Mouse (Mus musculus) MEL (cell line): ENCODE results near the gene Eif4g1. TPM values are rescaled to one million over a fixed set of nuclear protein-coding genes. Genes with fewer than 3 reads are reported as not detected.
A peak's percentile ranks its signal among the peaks of the same experiment; 100 is the strongest.

Experiments used
- DNase-seq: peaks from one replicate; pipeline ENCODE4 v3.0.0; 2011; ENCODE audit warnings: low read depth, low spot score
- H3K27ac ChIP-seq: 2 replicates; pipeline ENCODE4 v1.5.1; 2012; ENCODE audit warnings: low read depth, mild to moderate bottlenecking, control low read depth, low read length, moderate library complexity; ENCODE audit not compliant: control insufficient read depth
- H3K27me3 ChIP-seq, 2 experiments: fragments of 150-350 bp in 1 of 2; sonication (generic) in 1 of 2; 2 replicates each; pipeline ENCODE4 v1.6.1; 2012; ENCODE audit warnings: low read length in 2 of 2, mild to moderate bottlenecking in 2 of 2, improper control_type of control experiment in 1 of 2, moderate library complexity in 1 of 2; ENCODE audit not compliant: insufficient read depth in 2 of 2, control insufficient read depth in 1 of 2
- H3K36me3 ChIP-seq, 2 experiments: 2 replicates each; pipeline ENCODE4 v1.6.1; 2012 to 2014; ENCODE audit warnings: low read length in 2 of 2, improper control_type of control experiment in 1 of 2, inconsistent platforms in 1 of 2, mild to moderate bottlenecking in 1 of 2; ENCODE audit not compliant: insufficient read depth in 2 of 2, control insufficient read depth in 1 of 2
- H3K4me1 ChIP-seq, 2 experiments: fragments of 150-350 bp in 1 of 2; sonication (generic) in 1 of 2; 2 replicates each; pipeline ENCODE4 v1.6.1; 2012; ENCODE audit warnings: low read length in 2 of 2, improper control_type of control experiment in 1 of 2, mild to moderate bottlenecking in 1 of 2; ENCODE audit not compliant: insufficient read depth in 2 of 2, control insufficient read depth in 1 of 2
- H3K4me3 ChIP-seq, 2 experiments: fragments of 150-350 bp in 1 of 2; sonication (generic) in 1 of 2; 2 replicates each; pipeline ENCODE4 v1.5.1; 2012; ENCODE audit warnings: low read depth in 2 of 2, low read length in 2 of 2, mild to moderate bottlenecking in 2 of 2, moderate library complexity in 2 of 2, control low read depth in 1 of 2, improper control_type of control experiment in 1 of 2; ENCODE audit not compliant: control insufficient read depth in 1 of 2, insufficient read depth in 1 of 2
- H3K79me2 ChIP-seq: 2 replicates; pipeline ENCODE4 v1.6.1; 2012; ENCODE audit warnings: mild to moderate bottlenecking, low read length, moderate library complexity; ENCODE audit not compliant: control insufficient read depth, poor library complexity, insufficient read depth
- H3K9ac ChIP-seq: 2 replicates; pipeline ENCODE4 v1.6.1; 2012; ENCODE audit warnings: low read depth, mild to moderate bottlenecking, control low read depth, low read length, moderate library complexity; ENCODE audit not compliant: control insufficient read depth, poor library complexity, severe bottlenecking
- H3K9me3 ChIP-seq: fragments of 150-350 bp; sonication (generic); replicated peaks from 2 replicates; pipeline ENCODE4 v1.6.1; 2012; ENCODE audit warnings: mild to moderate bottlenecking, low read length, improper control_type of control experiment, moderate library complexity; ENCODE audit not compliant: insufficient read depth
- CHD1 ChIP-seq: IDR thresholded peaks from 2 replicates; pipeline ENCODE4 v1.6.1; 2012; ENCODE audit warnings: low read depth, mild to moderate bottlenecking, inconsistent platforms, low read length, improper control_type of control experiment
- E2F4 ChIP-seq: IDR thresholded peaks from 2 replicates; pipeline ENCODE4 v1.6.1; 2011; ENCODE audit warnings: low read depth, low read length, improper control_type of control experiment, borderline replicate concordance
- ETS1 ChIP-seq: IDR thresholded peaks from 2 replicates; pipeline ENCODE4 v1.6.1; 2012; ENCODE audit warnings: low read depth, mild to moderate bottlenecking, inconsistent platforms, low read length, improper control_type of control experiment, moderate library complexity
- GABPA ChIP-seq: IDR thresholded peaks from 2 replicates; pipeline ENCODE4 v1.6.1; 2012; ENCODE audit warnings: low read depth, mild to moderate bottlenecking, inconsistent platforms, low read length, improper control_type of control experiment, moderate library complexity
- GATA1 ChIP-seq: IDR thresholded peaks from 2 replicates; pipeline ENCODE4 v1.6.1; 2011; ENCODE audit warnings: low read depth, low read length, improper control_type of control experiment
- HCFC1 ChIP-seq: IDR thresholded peaks from 2 replicates; pipeline ENCODE4 v1.6.1; 2012; ENCODE audit warnings: low read depth, mild to moderate bottlenecking, inconsistent platforms, low read length, improper control_type of control experiment, moderate library complexity
- MAFK ChIP-seq: IDR thresholded peaks from 2 replicates; pipeline ENCODE4 v1.6.1; 2011; ENCODE audit warnings: low read depth, mild to moderate bottlenecking, low read length, improper control_type of control experiment, borderline replicate concordance
- MAX ChIP-seq: IDR thresholded peaks from 2 replicates; pipeline ENCODE4 v1.6.1; 2011; ENCODE audit warnings: low read length, improper control_type of control experiment
- MAZ ChIP-seq: IDR thresholded peaks from 2 replicates; pipeline ENCODE4 v1.6.1; 2012; ENCODE audit warnings: low read depth, mild to moderate bottlenecking, inconsistent platforms, low read length, improper control_type of control experiment
- MXI1 ChIP-seq: IDR thresholded peaks from 2 replicates; pipeline ENCODE4 v1.6.1; 2011; ENCODE audit warnings: mild to moderate bottlenecking, low read depth, low read length, improper control_type of control experiment
- MYC ChIP-seq: IDR thresholded peaks from 2 replicates; pipeline ENCODE4 v1.6.1; 2011; ENCODE audit warnings: low read depth, mild to moderate bottlenecking, low read length, improper control_type of control experiment, moderate library complexity
- NELFE ChIP-seq: IDR thresholded peaks from 2 replicates; pipeline ENCODE4 v1.6.1; 2011; ENCODE audit warnings: low read depth, low read length, improper control_type of control experiment
- POLR2A ChIP-seq, 2 experiments: IDR thresholded peaks; 2 replicates each; pipeline ENCODE4 v1.6.1; 2011 to 2012; ENCODE audit warnings: low read length in 2 of 2, mild to moderate bottlenecking in 2 of 2, control low read depth in 1 of 2, improper control_type of control experiment in 1 of 2, low read depth in 1 of 2, moderate library complexity in 1 of 2; ENCODE audit not compliant: control insufficient read depth in 1 of 2, insufficient read depth in 1 of 2, poor library complexity in 1 of 2
- RCOR1 ChIP-seq: IDR thresholded peaks from 2 replicates; pipeline ENCODE4 v1.6.1; 2012; ENCODE audit warnings: low read depth, mild to moderate bottlenecking, inconsistent platforms, low read length, improper control_type of control experiment
- SIN3A ChIP-seq: IDR thresholded peaks from 2 replicates; pipeline ENCODE4 v1.6.1; 2012; ENCODE audit warnings: low read length, improper control_type of control experiment, inconsistent platforms
- TBP ChIP-seq: IDR thresholded peaks from 2 replicates; pipeline ENCODE4 v1.8.0; 2011; ENCODE audit warnings: low read depth, low read length, improper control_type of control experiment
- TCF12 ChIP-seq: IDR thresholded peaks from 2 replicates; pipeline ENCODE4 v1.6.1; 2014; ENCODE audit warnings: low read depth, mild to moderate bottlenecking, inconsistent platforms, low read length, improper control_type of control experiment, moderate library complexity
- USF1 ChIP-seq: IDR thresholded peaks from 2 replicates; pipeline ENCODE4 v1.6.1; 2014; ENCODE audit warnings: low read depth, mild to moderate bottlenecking, inconsistent platforms, low read length, improper control_type of control experiment, moderate library complexity
- ZC3H11A ChIP-seq: IDR thresholded peaks from 2 replicates; pipeline ENCODE4 v1.6.1; 2012; ENCODE audit warnings: low read depth, mild to moderate bottlenecking, inconsistent platforms, low read length, improper control_type of control experiment
- ZMIZ1 ChIP-seq: IDR thresholded peaks from 2 replicates; pipeline ENCODE4 v1.6.1; 2012; ENCODE audit warnings: low read depth, mild to moderate bottlenecking, inconsistent platforms, low read length, improper control_type of control experiment, moderate library complexity
- ZNF384 ChIP-seq: IDR thresholded peaks from 2 replicates; pipeline ENCODE4 v1.6.1; 2012; ENCODE audit warnings: low read depth, mild to moderate bottlenecking, inconsistent platforms, low read length, improper control_type of control experiment
- polyA plus RNA-seq, 2 experiments: library from polyadenylated mRNA; stranded (reverse) in 1 of 2; unstranded in 1 of 2; fragments of >175 nt in 1 of 2; fragments of >200 nt in 1 of 2; gene quantifications; 2 replicates each; pipeline versions ENCODE4 v1.2.1 to v1.2.4; 2012; ENCODE audit warnings: low replicate concordance in 2 of 2, low read depth in 1 of 2; ENCODE audit not compliant: insufficient read length in 2 of 2, insufficient read depth in 1 of 2, missing spikeins in 1 of 2
- total RNA-seq: library from RNA; depleted of rRNA; stranded (reverse); fragments of 300-350 nt; gene quantifications from 2 replicates; pipeline ENCODE4 v1.2.3, GENCODE M21; 2012

Gene Eif4g1
- total and polyA plus RNA-seq, 3 experiments = 327 to 436 (median 409) TPM

GRCm38 (mm10) chr16:20621991-20622685 lies 46.0 kb upstream of the Eif4g1 start:
- DNase-seq = peak; percentile 90
- no peak for TF ChIP-seq MAFK
- TF ChIP-seq MYC = 0 out of 2 replicates have a peak, but pooled peaks have one; percentile 22
- no peak for TF ChIP-seq TBP
- peak; percentile 58 for TF ChIP-seq NELFE
- no peak for TF ChIP-seq ZNF384
- peak; percentile 58 for TF ChIP-seq SIN3A
- peak; percentile 54 for TF ChIP-seq E2F4
- peak; percentile 66 for TF ChIP-seq MAX
- no peak for TF ChIP-seq RCOR1
- peak; percentile 83 for TF ChIP-seq ETS1
- TF ChIP-seq HCFC1 = peak; percentile 52
- TF ChIP-seq GABPA = no peak
- peak; percentile 96 for TF ChIP-seq MAZ
- peak; percentile 44 to 49; a peak in 2 of 4 replicates for TF ChIP-seq POLR2A (IDR thresholded peaks at IDR 0.05; ENCODE audit: control insufficient read depth in 1 of 2, insufficient read depth in 1 of 2, low read depth in 1 of 2, low read length in 2 of 2, poor library complexity in 1 of 2)
- TF ChIP-seq ZC3H11A = 0 out of 2 replicates have a peak, but pooled peaks have one; percentile 2
- TF ChIP-seq MXI1 = peak; percentile 62
- TF ChIP-seq TCF12 = 0 out of 2 replicates have a peak, but pooled peaks have one; percentile 8
- peak; percentile 41; the same call in 1 of the 2 replicates for TF ChIP-seq ZMIZ1
- TF ChIP-seq CHD1 = 0 out of 2 replicates have a peak, but pooled peaks have one; percentile 21
- peak overlapping the region; percentile 81 for H3K27ac ChIP-seq
- peak overlapping the region; percentile 92 for H3K9ac ChIP-seq
- H3K4me1 ChIP-seq = peaks cover 0 to 11% of the 10 kb centered on the region in 2 experiments; a peak in 2 of 4 replicates
- peaks cover 4% of the 10 kb centered on the region; the same call in 1 of the 2 replicates for H3K79me2 ChIP-seq
- peaks cover 0 to 13% of the 10 kb centered on the region in 2 experiments; a peak in 2 of 4 replicates for H3K36me3 ChIP-seq
- no peaks in the 10 kb centered on the region; a peak in 1 of 4 replicates for H3K27me3 ChIP-seq
- H3K4me3 ChIP-seq = peak overlapping the region; percentile 53 to 83
- H3K9me3 ChIP-seq = no peaks in the 10 kb centered on the region

DNA sequence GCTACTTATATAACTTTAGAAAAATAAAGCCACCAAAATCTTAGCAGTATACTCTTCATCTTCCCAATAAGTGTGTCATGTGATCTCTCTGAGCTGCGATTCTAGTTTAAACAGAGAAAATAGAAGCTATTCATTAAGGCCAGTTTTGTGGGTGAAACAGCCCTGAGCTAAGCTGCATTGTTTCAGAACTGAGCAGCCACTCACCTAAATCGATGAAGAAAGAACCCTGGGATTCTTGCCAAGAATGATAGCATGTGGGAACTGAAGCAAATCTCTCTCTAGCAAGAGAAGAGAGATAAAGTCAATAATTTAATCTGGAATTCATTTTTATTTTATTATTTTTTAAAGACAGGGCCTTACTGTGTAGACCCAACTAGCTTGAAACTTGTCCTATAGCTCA lies 44.9 kb upstream of the Eif4g1 start:
- DNase-seq = peak; percentile 34
- Histone ChIP-seq H3K9ac (peak overlapping the region; percentile 49), H3K4me1 (peaks cover 0 to 11% of the 10 kb centered on the region in 2 experiments; a peak in 2 of 4 replicates), H3K27ac (no peak overlapping the region)
- TF ChIP-seq TBP (no peak), GATA1 (0 out of 2 replicates have a peak, but pooled peaks have one; percentile 26), USF1 (peak; percentile 48; the same call in 1 of the 2 replicates), RCOR1 (0 out of 2 replicates have a peak, but pooled peaks have one; percentile 19), POLR2A (IDR thresholded peaks at IDR 0.05; ENCODE audit: control insufficient read depth in 1 of 2, insufficient read depth in 1 of 2, low read depth in 1 of 2, low read length in 2 of 2, poor library complexity in 1 of 2) (no peak), ZMIZ1 (no peak)
- TF ChIP-seq, all 39 proteins: peak for 3
- H3K9me3 ChIP-seq = no peaks in the 10 kb centered on the region
- H3K4me3 ChIP-seq = no peak overlapping the region
- peaks cover 4% of the 10 kb centered on the region; the same call in 1 of the 2 replicates for H3K79me2 ChIP-seq
- H3K27me3 ChIP-seq = no peaks in the 10 kb centered on the region; a peak in 1 of 4 replicates
- peaks cover 0 to 13% of the 10 kb centered on the region in 2 experiments; a peak in 2 of 4 replicates for H3K36me3 ChIP-seq
